Mouse (Mus musculus) midbrain, embryonic 12.5 days (tissue): ENCODE measurements around the gene Gpx6. TPM values are rescaled to one million over a fixed set of nuclear protein-coding genes. Genes with fewer than 3 reads are reported as not detected.
A peak's percentile ranks its signal among the peaks of the same experiment; 100 is the strongest.

Source experiments
- ATAC-seq: fragments of 200-750 bp; cut with Nextera tagmentation; 2 replicates; pipeline ENCODE4 v1.8.0; 2017; ENCODE audit warnings: low read depth, moderate TSS enrichment, moderate library complexity; ENCODE audit not compliant: low FRiP score
- H3K27ac ChIP-seq: fragments of 300-500 bp; sonication (generic); replicated peaks from 2 replicates; pipeline ENCODE4 v1.5.1; 2016; ENCODE audit warnings: mild to moderate bottlenecking
- H3K27me3 ChIP-seq: fragments of 300-500 bp; sonication (generic); 2 replicates; pipeline ENCODE4 v1.6.1; 2016; ENCODE audit warnings: mild to moderate bottlenecking
- H3K36me3 ChIP-seq: fragments of 300-500 bp; sonication (generic); 2 replicates; pipeline ENCODE4 v1.6.1; 2016
- H3K4me1 ChIP-seq: fragments of 300-500 bp; sonication (generic); 2 replicates; pipeline ENCODE4 v1.6.1; 2016
- H3K4me2 ChIP-seq: fragments of 300-500 bp; sonication (generic); replicated peaks from 2 replicates; pipeline ENCODE4 v1.6.1; 2016; ENCODE audit warnings: mild to moderate bottlenecking, moderate library complexity
- H3K4me3 ChIP-seq: fragments of 300-500 bp; sonication (generic); 2 replicates; pipeline ENCODE4 v1.5.1; 2016; ENCODE audit warnings: mild to moderate bottlenecking
- H3K9ac ChIP-seq: fragments of 300-500 bp; sonication (generic); replicated peaks from 2 replicates; pipeline ENCODE4 v1.6.1; 2016; ENCODE audit warnings: mild to moderate bottlenecking, moderate library complexity
- H3K9me3 ChIP-seq: fragments of 300-500 bp; sonication (generic); 2 replicates; pipeline ENCODE4 v1.6.1; 2016; ENCODE audit warnings: mild to moderate bottlenecking
- WGBS: fragments of 180-500 bp; shearing (Covaris S2); methylation state at CpG from one replicate; pipeline ENCODE4 v1.1.7; 2016; 5-methylcytosine and 5-hydroxymethylcytosine counted together
- polyA plus RNA-seq: library from polyadenylated mRNA; unstranded; fragments of >200 nt; fragmentation: Nextera tagmentation; extraction: Ambion mirVana; gene quantifications from 2 replicates; pipeline ENCODE4 v1.2.1, GENCODE M21; 2016

The Gpx6 gene
- polyA plus RNA-seq, 1 experiment from 2014 or later = not detected

- H3K36me3 ChIP-seq = no peaks in the 10 kb centered on the region
- 1% methylated on average over 13 of the region's 13 CpGs for WGBS
- no peaks in the 10 kb centered on the region for H3K9me3 ChIP-seq
- peak overlapping the region; percentile 44 for H3K9ac ChIP-seq
- peaks cover 10% of the 10 kb centered on the region; the same call in 1 of the 2 replicates for H3K4me1 ChIP-seq
- H3K27me3 ChIP-seq = peaks cover 8% of the 10 kb centered on the region
- peak; percentile 29 for ATAC-seq
- no peak overlapping the region for H3K27ac ChIP-seq
- H3K4me2 ChIP-seq = peak overlapping the region; percentile 58
- peak overlapping the region; percentile 49 for H3K4me3 ChIP-seq
Observed at GRCm38 (mm10) chr13:21279559-21279958, 32.4 kb upstream of the Gpx6 start.

GRCm38 (mm10) chr13:21292631-21293030 is 19.3 kb upstream of the Gpx6 start, which contains the start of gene Gpx5:
TSS of gene Gpx5 (minus strand) at chr13:21292731.
- Histone ChIP-seq H3K4me1 (no peaks in the 10 kb centered on the region), H3K9ac (no peak within 1 kb of the TSS), H3K4me2 (no peak within 1 kb of the TSS), H3K27ac (no peak within 1 kb of the TSS), H3K27me3 (no peaks in the 10 kb centered on the region), H3K4me3 (no peak within 1 kb of the TSS), H3K36me3 (no peaks in the 10 kb centered on the region), H3K9me3 (no peaks in the 10 kb centered on the region)
- no peak for ATAC-seq
- 93% methylated on average over 6 of the region's 6 CpGs for WGBS

- WGBS = 36% methylated on average over 3 of the region's 3 CpGs
- Histone ChIP-seq H3K4me2 (no peak overlapping the region), H3K4me1 (no peaks in the 10 kb centered on the region), H3K36me3 (no peaks in the 10 kb centered on the region), H3K27me3 (no peaks in the 10 kb centered on the region; the same call in 1 of the 2 replicates), H3K4me3 (no peak overlapping the region), H3K9me3 (no peaks in the 10 kb centered on the region), H3K9ac (no peak overlapping the region), H3K27ac (no peak overlapping the region)
- no peak for ATAC-seq
Observed at GRCm38 (mm10) chr13:21298557-21298956, 13.4 kb upstream of the Gpx6 start.

GRCm38 (mm10) chr13:21304483-21305066 is 7.3 kb upstream of the Gpx6 start:
- no peak overlapping the region for H3K9ac ChIP-seq
- H3K4me2 ChIP-seq = no peak overlapping the region
- ATAC-seq = no peak
- 75% methylated on average over 3 of the region's 3 CpGs for WGBS
- no peak overlapping the region for H3K4me3 ChIP-seq
- no peak overlapping the region for H3K27ac ChIP-seq
- H3K9me3 ChIP-seq = no peaks in the 10 kb centered on the region
- H3K4me1 ChIP-seq = no peaks in the 10 kb centered on the region
- no peaks in the 10 kb centered on the region; the same call in 1 of the 2 replicates for H3K27me3 ChIP-seq
- H3K36me3 ChIP-seq = no peaks in the 10 kb centered on the region

- Histone ChIP-seq H3K27ac (no peak overlapping the region), H3K9ac (no peak overlapping the region), H3K4me2 (no peak overlapping the region), H3K27me3 (no peaks in the 10 kb centered on the region), H3K4me1 (no peaks in the 10 kb centered on the region), H3K36me3 (no peaks in the 10 kb centered on the region), H3K4me3 (no peak overlapping the region), H3K9me3 (no peaks in the 10 kb centered on the region)
- 82% methylated on average over 2 of the region's 2 CpGs for WGBS
- no peak for ATAC-seq
Observed at GRCm38 (mm10) chr13:21309788-21310187, 2.1 kb upstream of the Gpx6 start.

GRCm38 (mm10) chr13:21312854-21313253 is 929 bp downstream of the Gpx6 start:
- H3K4me2 ChIP-seq = no peak overlapping the region

GRCm38 (mm10) chr13:21313903-21314302 is 2.0 kb downstream of the Gpx6 start:
- H3K9me3 ChIP-seq = no peaks in the 10 kb centered on the region
- 88% methylated on average over 4 of the region's 4 CpGs for WGBS
- no peak for ATAC-seq
- no peak overlapping the region for H3K4me3 ChIP-seq
- H3K27ac ChIP-seq = no peak overlapping the region
- no peak overlapping the region for H3K4me2 ChIP-seq
- H3K27me3 ChIP-seq = no peaks in the 10 kb centered on the region
- no peak overlapping the region for H3K9ac ChIP-seq
- no peaks in the 10 kb centered on the region for H3K36me3 ChIP-seq
- H3K4me1 ChIP-seq = no peaks in the 10 kb centered on the region

More at GRCm38 (mm10) chr13:21312854-21313253, 929 bp downstream of the Gpx6 start:
- H3K9me3 ChIP-seq = no peaks in the 10 kb centered on the region
- no peak overlapping the region for H3K4me3 ChIP-seq
- ATAC-seq = no peak
- no peak overlapping the region for H3K9ac ChIP-seq
- 63% methylated on average over 3 of the region's 5 CpGs for WGBS
- no peaks in the 10 kb centered on the region for H3K4me1 ChIP-seq
- H3K27ac ChIP-seq = no peak overlapping the region
- H3K27me3 ChIP-seq = no peaks in the 10 kb centered on the region
- no peaks in the 10 kb centered on the region for H3K36me3 ChIP-seq

GRCm38 (mm10) chr13:21320262-21320661 is 8.3 kb downstream of the Gpx6 start:
- Histone ChIP-seq H3K9ac (no peak overlapping the region), H3K4me3 (no peak overlapping the region), H3K9me3 (no peaks in the 10 kb centered on the region), H3K4me2 (no peak overlapping the region), H3K27me3 (0 out of 2 replicates have a peak, but pooled peaks cover 7% of the 10 kb centered on the region), H3K36me3 (no peaks in the 10 kb centered on the region), H3K4me1 (0 out of 2 replicates have a peak, but pooled peaks cover 3% of the 10 kb centered on the region), H3K27ac (no peak overlapping the region)
- no peak for ATAC-seq
- WGBS = 71% methylated on average over 3 of the region's 3 CpGs

GRCm38 (mm10) chr13:21321890-21322494 is 10.1 kb downstream of the Gpx6 start:
- Histone ChIP-seq H3K36me3 (no peaks in the 10 kb centered on the region), H3K4me3 (peak overlapping the region; percentile 36), H3K9me3 (no peaks in the 10 kb centered on the region), H3K4me1 (0 out of 2 replicates have a peak, but pooled peaks cover 3% of the 10 kb centered on the region), H3K27me3 (0 out of 2 replicates have a peak, but pooled peaks cover 7% of the 10 kb centered on the region), H3K9ac (no peak overlapping the region), H3K27ac (no peak overlapping the region), H3K4me2 (peak overlapping the region; percentile 52)
- 2% methylated on average over 18 of the region's 18 CpGs for WGBS
- ATAC-seq = no peak

GRCm38 (mm10) chr13:21322509-21323375 is 10.8 kb downstream of the Gpx6 start:
- Histone ChIP-seq H3K4me3 (peak overlapping the region; percentile 36), H3K4me1 (0 out of 2 replicates have a peak, but pooled peaks cover 8% of the 10 kb centered on the region), H3K36me3 (no peaks in the 10 kb centered on the region), H3K4me2 (peak overlapping the region; percentile 52), H3K9me3 (no peaks in the 10 kb centered on the region), H3K27ac (no peak overlapping the region), H3K9ac (no peak overlapping the region), H3K27me3 (0 out of 2 replicates have a peak, but pooled peaks cover 11% of the 10 kb centered on the region)
- WGBS = 15% methylated on average over 18 of the region's 18 CpGs
- no peak for ATAC-seq

GRCm38 (mm10) chr13:21323405-21323804 is 11.5 kb downstream of the Gpx6 start:
- Histone ChIP-seq H3K9me3 (no peaks in the 10 kb centered on the region), H3K27me3 (0 out of 2 replicates have a peak, but pooled peaks cover 13% of the 10 kb centered on the region), H3K4me1 (0 out of 2 replicates have a peak, but pooled peaks cover 8% of the 10 kb centered on the region), H3K4me3 (no peak overlapping the region), H3K36me3 (no peaks in the 10 kb centered on the region), H3K4me2 (no peak overlapping the region), H3K9ac (no peak overlapping the region), H3K27ac (no peak overlapping the region)
- 68% methylated on average over 6 of the region's 6 CpGs for WGBS
- no peak for ATAC-seq
